Mouse (Mus musculus) midbrain, embryonic 10.5 days (tissue): ENCODE measurements around the gene Kcnk13. TPM values are rescaled to one million over a fixed set of nuclear protein-coding genes. Genes with fewer than 3 reads are reported as not detected.
A peak's percentile ranks its signal among the peaks of the same experiment; 100 is the strongest.

Source experiments
- DNase-seq: peaks from one replicate; pipeline ENCODE4 v3.0.0-alpha.2; 2017; ENCODE audit warnings: low spot score
- H3K27ac ChIP-seq: fragments of 300-500 bp; sonication (generic); replicated peaks from 2 replicates; pipeline ENCODE4 v1.5.1; 2016; ENCODE audit warnings: mild to moderate bottlenecking
- H3K27me3 ChIP-seq: fragments of 300-500 bp; sonication (generic); 2 replicates; pipeline ENCODE4 v1.6.1; 2016; ENCODE audit warnings: low read depth, mild to moderate bottlenecking; ENCODE audit not compliant: poor library complexity, severe bottlenecking
- H3K36me3 ChIP-seq: fragments of 300-500 bp; sonication (generic); 2 replicates; pipeline ENCODE4 v1.6.1; 2016; ENCODE audit warnings: mild to moderate bottlenecking, moderate library complexity
- H3K4me1 ChIP-seq: fragments of 300-500 bp; sonication (generic); 2 replicates; pipeline ENCODE4 v1.6.1; 2016
- H3K4me3 ChIP-seq: fragments of 300-500 bp; sonication (generic); 2 replicates; pipeline ENCODE4 v1.5.1; 2016; ENCODE audit warnings: mild to moderate bottlenecking, moderate library complexity
- H3K9me3 ChIP-seq: fragments of 300-500 bp; sonication (generic); replicated peaks from 2 replicates; pipeline ENCODE4 v1.6.1; 2016; ENCODE audit warnings: mild to moderate bottlenecking
- WGBS: fragments of 180-500 bp; shearing (Covaris S2); methylation state at CpG from one replicate; pipeline ENCODE4 v1.1.7; 2016; 5-methylcytosine and 5-hydroxymethylcytosine counted together
- polyA plus RNA-seq: library from polyadenylated mRNA; unstranded; fragments of >200 nt; fragmentation: Nextera tagmentation; extraction: Ambion mirVana; gene quantifications from 2 replicates; pipeline ENCODE4 v1.2.1, GENCODE M21; 2016

Gene Kcnk13
- polyA plus RNA-seq, 1 experiment from 2014 or later, result 0.09 TPM

- Histone ChIP-seq H3K27ac (no peak overlapping the region), H3K36me3 (no peaks in the 10 kb centered on the region), H3K27me3 (no peaks in the 10 kb centered on the region), H3K9me3 (no peaks in the 10 kb centered on the region), H3K4me1 (peaks cover 8% of the 10 kb centered on the region), H3K4me3 (no peak overlapping the region)
- 84% methylated on average over 8 of the region's 8 CpGs for WGBS
- DNase-seq, result no peak
Measured at GRCm38 (mm10) chr12:100079636-100080286, 115.5 kb downstream of the Kcnk13 start.

GRCm38 (mm10) chr12:100088026-100088425 lies 123.7 kb downstream of the Kcnk13 start:
- no peaks in the 10 kb centered on the region for H3K9me3 ChIP-seq
- H3K36me3 ChIP-seq, result no peaks in the 10 kb centered on the region
- H3K4me3 ChIP-seq, result no peak overlapping the region
- H3K27me3 ChIP-seq, result no peaks in the 10 kb centered on the region
- 94% methylated on average over 3 of the region's 3 CpGs for WGBS
- H3K4me1 ChIP-seq, result peaks cover 8% of the 10 kb centered on the region
- H3K27ac ChIP-seq, result no peak overlapping the region
- DNase-seq, result no peak

GRCm38 (mm10) chr12:100089265-100089664 lies 125.0 kb downstream of the Kcnk13 start:
- H3K27ac ChIP-seq, result no peak overlapping the region
- no peaks in the 10 kb centered on the region for H3K36me3 ChIP-seq
- H3K9me3 ChIP-seq, result no peaks in the 10 kb centered on the region
- peaks cover under 1% of the 10 kb centered on the region for H3K4me1 ChIP-seq
- no peaks in the 10 kb centered on the region for H3K27me3 ChIP-seq
- 89% methylated on average over 5 of the region's 5 CpGs for WGBS
- DNase-seq, result no peak
- H3K4me3 ChIP-seq, result no peak overlapping the region

GRCm38 (mm10) chr12:100090750-100091149 lies 126.5 kb downstream of the Kcnk13 start:
- no peak overlapping the region for H3K4me3 ChIP-seq
- no peaks in the 10 kb centered on the region for H3K36me3 ChIP-seq
- WGBS, result 87% methylated on average over 4 of the region's 4 CpGs
- DNase-seq, result no peak
- no peaks in the 10 kb centered on the region for H3K9me3 ChIP-seq
- no peaks in the 10 kb centered on the region for H3K4me1 ChIP-seq
- no peaks in the 10 kb centered on the region for H3K27me3 ChIP-seq
- no peak overlapping the region for H3K27ac ChIP-seq

GRCm38 (mm10) chr12:100093046-100093445 lies 128.7 kb downstream of the Kcnk13 start:
- no peaks in the 10 kb centered on the region for H3K27me3 ChIP-seq
- H3K4me1 ChIP-seq, result no peaks in the 10 kb centered on the region
- WGBS, result 89% methylated on average over 11 of the region's 11 CpGs
- no peaks in the 10 kb centered on the region for H3K9me3 ChIP-seq
- H3K27ac ChIP-seq, result no peak overlapping the region
- no peaks in the 10 kb centered on the region for H3K36me3 ChIP-seq
- no peak for DNase-seq
- H3K4me3 ChIP-seq, result no peak overlapping the region

GRCm38 (mm10) chr12:100099971-100100706 lies 135.8 kb downstream of the Kcnk13 start:
- no peak for DNase-seq
- 63% methylated on average over 3 of the region's 3 CpGs for WGBS
- no peak overlapping the region for H3K4me3 ChIP-seq

GRCm38 (mm10) chr12:100100707-100101030 lies 136.4 kb downstream of the Kcnk13 start:
- DNase-seq, result no peak
- Histone ChIP-seq H3K27me3 (no peaks in the 10 kb centered on the region), H3K4me3 (no peak overlapping the region), H3K36me3 (no peaks in the 10 kb centered on the region), H3K27ac (no peak overlapping the region), H3K9me3 (no peaks in the 10 kb centered on the region), H3K4me1 (no peaks in the 10 kb centered on the region)
- WGBS, result 54% methylated on average over 3 of the region's 3 CpGs

More at GRCm38 (mm10) chr12:100099971-100100706, 135.8 kb downstream of the Kcnk13 start:
- no peaks in the 10 kb centered on the region for H3K9me3 ChIP-seq
- no peaks in the 10 kb centered on the region for H3K27me3 ChIP-seq
- H3K4me1 ChIP-seq, result no peaks in the 10 kb centered on the region
- H3K36me3 ChIP-seq, result no peaks in the 10 kb centered on the region
- no peak overlapping the region for H3K27ac ChIP-seq

GRCm38 (mm10) chr12:100101651-100102050 lies 137.4 kb downstream of the Kcnk13 start:
- Histone ChIP-seq H3K27me3 (no peaks in the 10 kb centered on the region), H3K4me3 (no peak overlapping the region), H3K36me3 (no peaks in the 10 kb centered on the region), H3K27ac (no peak overlapping the region), H3K9me3 (no peaks in the 10 kb centered on the region), H3K4me1 (peaks cover 7% of the 10 kb centered on the region; the same call in 1 of the 2 replicates)
- 77% methylated on average over 3 of the region's 3 CpGs for WGBS
- no peak for DNase-seq

- Histone ChIP-seq H3K36me3 (no peaks in the 10 kb centered on the region), H3K27ac (no peak overlapping the region), H3K4me1 (peaks cover 17% of the 10 kb centered on the region), H3K27me3 (no peaks in the 10 kb centered on the region), H3K4me3 (no peak overlapping the region), H3K9me3 (no peaks in the 10 kb centered on the region)
- 92% methylated on average over 5 of the region's 5 CpGs for WGBS
- DNase-seq, result no peak
Measured at GRCm38 (mm10) chr12:100104530-100104929, 140.2 kb downstream of the Kcnk13 start.

GRCm38 (mm10) chr12:100106275-100106895 lies 142.1 kb downstream of the Kcnk13 start:
- Histone ChIP-seq H3K27me3 (no peaks in the 10 kb centered on the region), H3K36me3 (peaks cover under 1% of the 10 kb centered on the region; the same call in 1 of the 2 replicates), H3K4me1 (peaks cover 27% of the 10 kb centered on the region), H3K4me3 (no peak overlapping the region), H3K27ac (no peak overlapping the region), H3K9me3 (no peaks in the 10 kb centered on the region)
- peak; percentile 75 for DNase-seq
- WGBS, result 16% methylated on average over 20 of the region's 20 CpGs

GRCm38 (mm10) chr12:100107436-100107835 lies 143.1 kb downstream of the Kcnk13 start:
- no peak overlapping the region for H3K4me3 ChIP-seq
- WGBS, result 57% methylated on average over 4 of the region's 4 CpGs
- no peak for DNase-seq

GRCm38 (mm10) chr12:100109986-100110696 lies 145.8 kb downstream of the Kcnk13 start, which contains the start of gene Psmc1:
Psmc1 (plus strand) TSS chr12:100110154.
- H3K4me3 ChIP-seq, result peak within 1 kb of the TSS; percentile 94
- H3K4me1 ChIP-seq, result peaks cover 32% of the 10 kb centered on the region
- peaks cover 38% of the 10 kb centered on the region for H3K36me3 ChIP-seq
- peak; percentile 85 for DNase-seq
- H3K27me3 ChIP-seq, result no peaks in the 10 kb centered on the region
- H3K9me3 ChIP-seq, result no peaks in the 10 kb centered on the region
- peak within 1 kb of the TSS; percentile 92 for H3K27ac ChIP-seq
- WGBS, result under 1% methylated on average over 58 of the region's 58 CpGs

More at GRCm38 (mm10) chr12:100107436-100107835, 143.1 kb downstream of the Kcnk13 start:
- Histone ChIP-seq H3K36me3 (peaks cover 11% of the 10 kb centered on the region), H3K27ac (no peak overlapping the region), H3K4me1 (peaks cover 32% of the 10 kb centered on the region), H3K27me3 (no peaks in the 10 kb centered on the region), H3K9me3 (no peaks in the 10 kb centered on the region)
